In the genomic region with DNA sequence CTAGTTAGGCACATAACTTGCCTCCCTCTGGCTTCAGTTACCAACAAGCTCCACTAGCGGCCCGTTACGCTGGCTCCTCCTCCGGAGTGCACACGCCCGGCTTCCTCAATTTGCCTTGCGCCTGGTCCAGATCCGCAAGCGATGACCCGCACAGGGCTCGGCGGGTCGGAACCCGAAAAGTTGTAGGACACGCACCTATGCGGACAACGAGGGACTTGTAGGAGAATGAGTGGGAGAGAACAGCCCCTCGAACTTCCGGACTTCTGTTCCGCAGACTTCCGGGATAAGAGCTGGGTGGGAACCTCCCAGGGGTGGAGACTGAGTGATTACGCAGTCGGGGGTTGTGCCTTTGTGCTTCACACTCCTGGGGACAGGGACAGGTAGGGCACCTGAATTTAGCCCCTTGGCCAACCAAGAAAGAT, we compare ENCODE assay signal across 8 mouse cellular contexts. TPM values are rescaled to one million over a fixed set of nuclear protein-coding genes. Genes with fewer than 3 reads are reported as not detected.
DNase-seq lines count a peak whose midpoint lies in the region; ATAC-seq and TF ChIP-seq lines count a peak whose summit lies in the region.

Gene Cybc1, minus strand, starts transcription at position 305 of the 422 bp plus-strand sequence.

- H3K36me3 ChIP-seq in E14TG2a.4 (ENCODE audit: insufficient read depth, low read length), result peaks cover 39% of the 10 kb centered on the region
- no peaks in the 10 kb centered on the region; the same call in 1 of the 2 replicates for H3K36me3 ChIP-seq in forebrain, embryonic 11.5 days (ENCODE audit: control insufficient read depth, insufficient read depth, low read length)
- H3K36me3 ChIP-seq in heart, embryonic 15.5 days, result peaks cover 31% of the 10 kb centered on the region
- H3K36me3 ChIP-seq in liver, embryonic 14.5 days (replicated peaks; ENCODE audit: control insufficient read depth, insufficient read depth, low read depth), result peaks cover 26% of the 10 kb centered on the region
- peaks cover 14% of the 10 kb centered on the region for H3K36me3 ChIP-seq in stomach, embryonic 16.5 days (ENCODE audit: control insufficient read depth, insufficient read depth, low read length)

- no peaks in the 10 kb centered on the region for H3K9me3 ChIP-seq in E14TG2a.4 (ENCODE audit: low read length)
- no peaks in the 10 kb centered on the region for H3K9me3 ChIP-seq in forebrain, embryonic 11.5 days (ENCODE audit: control insufficient read depth, low read length)
- no peaks in the 10 kb centered on the region for H3K9me3 ChIP-seq in heart, embryonic 15.5 days (replicated peaks)
- H3K9me3 ChIP-seq in liver, embryonic 14.5 days (ENCODE audit: control insufficient read depth, low read length), result no peaks in the 10 kb centered on the region
- H3K9me3 ChIP-seq in stomach, embryonic 16.5 days (replicated peaks; ENCODE audit: control insufficient read depth, low read length), result no peaks in the 10 kb centered on the region

- DNase-seq in c-Kit-positive CD71-negative TER-119-negative erythroid progenitor cells, embryonic 14.5 days (ENCODE audit: low read depth), result peak; percentile 68
- peak; percentile 71 for DNase-seq in forebrain, embryonic 11.5 days (ENCODE audit: low spot score)
- DNase-seq in kidney, postnatal 25 days, result peak; percentile 81 to 92
- DNase-seq in liver, embryonic 14.5 days (ENCODE audit: low read depth in 3 of 3, low spot score in 3 of 3), result peak; percentile 65 to 79 (median 67)
- DNase-seq in neural tube, embryonic 10.5 days (ENCODE audit: extremely low spot score, low spot score), result peak; percentile 74

- no peak; the same call in 1 of the 2 replicates for TF ChIP-seq EP300 in liver, embryonic 14.5 days (IDR thresholded peaks at IDR 0.05; ENCODE audit: low read depth)

- ATAC-seq in forebrain, embryonic 11.5 days (replicated peaks; ENCODE audit: low FRiP score), result peak; percentile 88
- ATAC-seq in heart, embryonic 15.5 days (replicated peaks; ENCODE audit: insufficient number of reproducible peaks, insufficient read depth, low FRiP score, low read depth), result peak; percentile 73
- peak; percentile 90 for ATAC-seq in liver, embryonic 14.5 days (ENCODE audit: insufficient read depth)
- peak; percentile 90 for ATAC-seq in stomach, embryonic 16.5 days (ENCODE audit: insufficient read depth, low FRiP score)

- H3K4me2 ChIP-seq in forebrain, embryonic 11.5 days (ENCODE audit: low read depth, low read length, severe bottlenecking), result peak within 1 kb of the TSS; percentile 89
- peak within 1 kb of the TSS; percentile 86 for H3K4me2 ChIP-seq in heart, embryonic 15.5 days
- peak within 1 kb of the TSS; percentile 81 for H3K4me2 ChIP-seq in liver, embryonic 14.5 days (ENCODE audit: low read depth)
- H3K4me2 ChIP-seq in stomach, embryonic 16.5 days (ENCODE audit: low read depth, low read length), result peak within 1 kb of the TSS; percentile 67

- H3K4me3 ChIP-seq in E14TG2a.4 (replicated peaks; ENCODE audit: low read length), result peak within 1 kb of the TSS; percentile 88
- H3K4me3 ChIP-seq in forebrain, embryonic 11.5 days (ENCODE audit: low read depth, low read length), result peak within 1 kb of the TSS; percentile 74
- peak within 1 kb of the TSS; percentile 84 for H3K4me3 ChIP-seq in heart, embryonic 15.5 days
- H3K4me3 ChIP-seq in liver, embryonic 14.5 days (ENCODE audit: insufficient read depth in 1 of 2, low read depth in 2 of 2, low read length in 2 of 2), result peak within 1 kb of the TSS; percentile 71 to 98
- H3K4me3 ChIP-seq in stomach, embryonic 16.5 days (replicated peaks; ENCODE audit: low read length), result peak within 1 kb of the TSS; percentile 81

- TF ChIP-seq CTCF in E14TG2a.4 (conservative IDR thresholded peaks at IDR 0.05; ENCODE audit: low read length), result no peak
- peak; percentile 56 for TF ChIP-seq CTCF in liver, embryonic 14.5 days (IDR thresholded peaks at IDR 0.05; ENCODE audit: low read depth)

- peaks cover 21% of the 10 kb centered on the region for H3K4me1 ChIP-seq in E14TG2a.4 (replicated peaks; ENCODE audit: low read depth, low read length)
- peaks cover 5% of the 10 kb centered on the region; the same call in 1 of the 2 replicates for H3K4me1 ChIP-seq in forebrain, embryonic 11.5 days (replicated peaks; ENCODE audit: control insufficient read depth, insufficient read depth, low read length)
- H3K4me1 ChIP-seq in heart, embryonic 15.5 days (replicated peaks), result peaks cover 29% of the 10 kb centered on the region
- peaks cover 31 to 37% of the 10 kb centered on the region in 2 experiments for H3K4me1 ChIP-seq in liver, embryonic 14.5 days (replicated peaks; ENCODE audit: control insufficient read depth in 2 of 2, insufficient read depth in 2 of 2, low read length in 1 of 2)
- peaks cover 30% of the 10 kb centered on the region for H3K4me1 ChIP-seq in stomach, embryonic 16.5 days (ENCODE audit: control insufficient read depth, insufficient read depth, low read length)

- H3K9ac ChIP-seq in forebrain, embryonic 11.5 days (ENCODE audit: low read length), result peak within 1 kb of the TSS; percentile 71
- H3K9ac ChIP-seq in heart, embryonic 15.5 days, result peak within 1 kb of the TSS; percentile 81
- peak within 1 kb of the TSS; percentile 69 for H3K9ac ChIP-seq in liver, embryonic 14.5 days (replicated peaks)
- peak within 1 kb of the TSS; percentile 82 for H3K9ac ChIP-seq in stomach, embryonic 16.5 days (ENCODE audit: low read length)

- WGBS in forebrain, embryonic 11.5 days, result under 1% methylated on average over 23 of the region's 23 CpGs
- under 1% methylated on average over 23 of the region's 23 CpGs for WGBS in heart, embryonic 15.5 days
- 0% methylated on average over 23 of the region's 23 CpGs for WGBS in liver, embryonic 14.5 days (ENCODE audit: insufficient replicate concordance)
- under 1% methylated on average over 23 of the region's 23 CpGs for WGBS in stomach, embryonic 16.5 days

- H3K27me3 ChIP-seq in E14TG2a.4 (ENCODE audit: insufficient read depth, low read length), result 0 out of 2 replicates have a peak, but pooled peaks cover 2% of the 10 kb centered on the region
- H3K27me3 ChIP-seq in forebrain, embryonic 11.5 days (ENCODE audit: control insufficient read depth, insufficient read depth, low read length), result no peaks in the 10 kb centered on the region
- no peaks in the 10 kb centered on the region for H3K27me3 ChIP-seq in heart, embryonic 15.5 days
- no peaks in the 10 kb centered on the region for H3K27me3 ChIP-seq in liver, embryonic 14.5 days (ENCODE audit: control insufficient read depth, insufficient read depth, low read length)
- H3K27me3 ChIP-seq in stomach, embryonic 16.5 days (ENCODE audit: control insufficient read depth, insufficient read depth, low read length), result no peaks in the 10 kb centered on the region

- no peak within 1 kb of the TSS for H3K27ac ChIP-seq in forebrain, embryonic 11.5 days (ENCODE audit: low read depth, low read length)
- peak within 1 kb of the TSS; percentile 86 for H3K27ac ChIP-seq in heart, embryonic 15.5 days
- peak within 1 kb of the TSS; percentile 41 for H3K27ac ChIP-seq in liver, embryonic 14.5 days
- H3K27ac ChIP-seq in stomach, embryonic 16.5 days (ENCODE audit: low read length), result peak within 1 kb of the TSS; percentile 80

RNA-seq across cellular contexts. Expression of gene Cybc1, which starts in this region (rescaled TPM):
- polyA plus RNA-seq in forebrain, embryonic 11.5 days (2014; fragmentation: Nextera tagmentation; extraction: Ambion mirVana), result 31.7 and 39.2 TPM in 2 replicates
- 19.1 and 29.7 TPM in 2 replicates for polyA plus RNA-seq in heart, embryonic 15.5 days (2015; fragmentation: Nextera tagmentation; extraction: Ambion mirVana)
- 14.8 and 16.1 TPM in 2 replicates for polyA plus RNA-seq in liver, embryonic 14.5 days (2012; rRNA removed)
- polyA plus RNA-seq in liver, embryonic 14.5 days (2014; fragmentation: Nextera tagmentation; extraction: Ambion mirVana), result 19.7 and 20.3 TPM in 2 replicates
- 37.9 and 44.2 TPM in 2 replicates for polyA plus RNA-seq in stomach, embryonic 16.5 days (2015; fragmentation: Nextera tagmentation; extraction: Ambion mirVana)
